Mouse (Mus musculus) thymus, adult 2 months (tissue): Measurements from ENCODE around the gene Plekhg2. TPM values are rescaled to one million over a fixed set of nuclear protein-coding genes. Genes with fewer than 3 reads are reported as not detected.
A peak's percentile ranks its signal among the peaks of the same experiment; 100 is the strongest.
"Not testable (repeated sequence)": the region's sequence is repeated elsewhere in the genome, so short reads cannot be mapped to it uniquely, and the experiment has no call there.

ENCODE experiments used
- DNase-seq: peaks from one replicate; pipeline ENCODE4 v3.0.0; 2021
- H3K27ac ChIP-seq: fragments of 200-500 bp; 2 replicates; pipeline ENCODE4 v1.5.1; 2012; ENCODE audit warnings: low read length, control low read depth; ENCODE audit not compliant: control insufficient read depth, insufficient read depth
- H3K27me3 ChIP-seq: fragments of 200-500 bp; 2 replicates; pipeline ENCODE4 v1.6.1; 2012; ENCODE audit warnings: mild to moderate bottlenecking, low read length, moderate library complexity, mixed read lengths; ENCODE audit not compliant: control insufficient read depth, insufficient read depth
- H3K36me3 ChIP-seq: fragments of 200-500 bp; 2 replicates; pipeline ENCODE4 v1.6.1; 2012; ENCODE audit warnings: mild to moderate bottlenecking, low read length, moderate library complexity; ENCODE audit not compliant: control insufficient read depth, insufficient read depth
- H3K4me1 ChIP-seq: fragments of 200-500 bp; replicated peaks from 2 replicates; pipeline ENCODE4 v1.6.1; 2012; ENCODE audit warnings: low read length; ENCODE audit not compliant: control insufficient read depth, insufficient read depth
- H3K4me3 ChIP-seq: fragments of 200-500 bp; 2 replicates; pipeline ENCODE4 v1.5.1; 2012; ENCODE audit warnings: mild to moderate bottlenecking, low read length, control low read depth, moderate library complexity; ENCODE audit not compliant: control insufficient read depth, insufficient read depth
- CTCF ChIP-seq: fragments of 200-500 bp; IDR thresholded peaks from 2 replicates; pipeline ENCODE4 v1.5.1; 2012; ENCODE audit warnings: mild to moderate bottlenecking, control low read depth, low read length, moderate library complexity, borderline replicate concordance; ENCODE audit not compliant: control insufficient read depth, poor library complexity, insufficient read depth; ENCODE audit errors: extremely low read depth
- POLR2A ChIP-seq: fragments of 200-500 bp; IDR thresholded peaks from 2 replicates; pipeline ENCODE4 v1.6.1; 2012; ENCODE audit warnings: mild to moderate bottlenecking, low read length, control low read depth, moderate library complexity; ENCODE audit not compliant: control insufficient read depth, poor library complexity, insufficient read depth; ENCODE audit errors: extremely low read depth
- WGBS: fragments of 180-500 bp; shearing (Covaris S2); methylation state at CpG from one replicate; pipeline ENCODE4 v1.1.7; 2018; 5-methylcytosine and 5-hydroxymethylcytosine counted together
- polyA plus RNA-seq: library from polyadenylated mRNA; depleted of rRNA; stranded (reverse); fragments of >200 nt; gene quantifications from 2 replicates; pipeline ENCODE4 v1.2.3, GENCODE M21; 2012

Gene Plekhg2
- polyA plus RNA-seq, 1 experiment, result 187 TPM

DNA sequence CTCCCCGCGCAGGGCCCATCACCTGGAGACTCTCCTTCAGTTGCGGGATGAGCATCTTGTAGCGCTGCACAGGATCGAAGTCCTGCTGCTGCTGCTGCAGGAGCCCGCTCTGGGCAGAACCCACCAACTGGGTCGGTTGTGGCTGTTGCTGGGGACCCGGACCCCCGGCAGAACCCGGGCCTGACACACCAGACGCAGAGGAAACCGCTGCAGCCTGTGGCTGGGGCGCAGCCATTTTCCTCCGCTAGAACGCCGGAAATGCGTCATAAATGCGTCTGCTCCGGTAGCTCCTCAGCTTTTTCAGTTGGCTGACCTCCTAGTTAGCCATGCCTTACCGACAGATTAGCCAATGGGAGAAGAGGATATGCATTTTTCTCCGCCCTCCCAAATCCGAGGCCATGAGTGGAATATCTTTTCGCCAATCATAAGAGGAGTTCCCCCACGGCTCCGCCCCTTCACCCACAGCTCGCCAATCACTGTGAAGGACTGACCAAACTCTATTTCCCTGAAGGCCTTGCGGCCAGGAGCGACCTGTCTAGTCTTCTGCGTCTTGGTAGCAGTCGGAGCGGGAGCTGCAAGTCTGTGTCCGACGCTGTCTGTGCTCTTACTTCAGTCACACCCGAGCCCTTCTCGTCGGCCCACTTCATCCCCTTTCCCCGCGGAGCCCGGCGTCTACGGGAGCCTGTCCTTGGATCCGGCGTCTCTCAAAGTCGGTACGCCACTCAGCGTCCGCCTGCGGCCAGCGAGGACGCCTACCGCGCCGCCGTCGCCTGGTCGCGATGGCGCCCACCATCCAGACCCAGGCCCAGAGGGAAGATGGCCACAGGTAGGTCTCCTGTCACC, 20.3 kb upstream of the Plekhg2 start, which contains the start of the genes Med29 and Paf1:
TSS of gene Med29 (minus strand) at position 280 of the 843 bp plus-strand sequence.
TSS of gene Paf1 (plus strand) at position 523 of the 843 bp plus-strand sequence.
- Histone ChIP-seq H3K36me3 (peaks cover 22% of the 10 kb centered on the region; the same call in 1 of the 2 replicates), H3K4me3 (peak within 1 kb of the TSS; percentile 70), H3K27me3 (no peaks in the 10 kb centered on the region), H3K4me1 (peaks cover 12% of the 10 kb centered on the region), H3K27ac (no peak within 1 kb of the TSS)
- DNase-seq, result peak; percentile 95
- WGBS, result under 1% methylated on average over 58 of the region's 58 CpGs
- TF ChIP-seq CTCF (no peak), POLR2A (peak; percentile 69; the same call in 1 of the 2 replicates)

DNA sequence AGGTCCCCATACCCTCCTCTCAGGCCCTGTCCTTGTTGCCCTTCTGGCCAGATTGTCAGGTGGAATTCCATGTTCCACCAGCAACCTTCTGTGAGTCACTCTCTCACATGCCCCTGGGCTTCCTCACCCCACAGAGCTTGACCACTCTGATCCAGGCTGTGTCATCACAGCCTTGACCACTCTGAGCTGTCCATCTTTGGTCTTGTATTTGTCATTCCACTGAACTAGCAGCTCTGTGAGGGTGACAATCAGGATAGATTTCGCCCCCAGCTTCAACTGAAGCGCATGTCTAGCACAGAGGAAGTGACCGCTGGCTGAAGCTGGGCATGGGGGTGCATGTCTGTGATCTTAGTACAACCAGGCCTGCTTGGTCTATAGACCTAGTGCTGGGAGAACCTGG, 17.9 kb upstream of the Plekhg2 start:
- no peak for DNase-seq
- Histone ChIP-seq H3K27ac (no peak overlapping the region), H3K4me1 (peaks cover 23% of the 10 kb centered on the region), H3K27me3 (no peaks in the 10 kb centered on the region), H3K36me3 (peaks cover 6% of the 10 kb centered on the region; the same call in 1 of the 2 replicates), H3K4me3 (no peak overlapping the region)
- WGBS, result 100% methylated on average over 3 of the region's 3 CpGs
- TF ChIP-seq POLR2A (no peak), CTCF (no peak)

DNA sequence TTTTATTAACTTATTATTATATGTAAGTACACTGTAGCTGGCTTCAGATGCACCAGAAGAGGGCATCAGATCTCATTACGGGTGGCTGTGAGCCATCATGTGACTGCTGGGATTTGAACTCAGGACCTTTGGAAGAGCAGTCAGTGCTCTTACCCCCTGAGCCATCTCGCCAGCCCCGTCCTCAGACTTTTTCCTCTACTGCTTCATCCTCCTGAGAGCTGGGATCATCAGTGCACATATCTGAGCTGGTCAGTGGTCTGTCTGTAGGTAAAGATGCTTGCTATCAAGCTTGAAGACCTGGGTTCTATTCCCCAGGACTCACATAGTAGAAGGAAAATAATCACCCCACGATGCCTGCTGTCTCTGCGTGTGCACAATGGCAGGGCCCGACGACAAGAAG, 15.0 kb upstream of the Plekhg2 start:
- 94% methylated on average over 7 of the region's 7 CpGs for WGBS
- H3K4me3 ChIP-seq, result not testable (repeated sequence)

DNA sequence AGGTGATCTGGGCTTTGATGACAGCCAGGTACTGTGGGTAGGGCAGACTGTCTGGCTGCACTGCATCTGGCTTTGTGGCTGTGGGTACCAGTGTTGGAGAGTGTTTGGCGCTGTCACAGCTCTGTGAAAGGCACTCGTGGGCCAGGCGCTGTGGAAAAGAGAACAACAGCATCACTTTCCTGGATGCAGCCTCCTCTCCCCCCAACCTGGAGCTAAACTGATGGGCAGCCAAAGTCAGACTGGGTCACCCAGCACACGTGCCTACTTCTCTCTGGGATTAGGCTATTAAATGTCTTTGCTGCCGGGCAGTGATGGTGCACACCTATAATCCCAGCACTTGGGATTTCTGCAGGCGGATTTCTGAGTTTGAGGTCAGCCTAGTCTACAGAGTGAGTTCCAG, 14.5 kb upstream of the Plekhg2 start:
- H3K27ac ChIP-seq, H3K4me3 ChIP-seq, H3K27me3 ChIP-seq, H3K36me3 ChIP-seq: not testable (repeated sequence)
- peaks cover 43% of the 10 kb centered on the region for H3K4me1 ChIP-seq
- 79% methylated on average over 6 of the region's 6 CpGs for WGBS
- peak; percentile 11 for DNase-seq

More for the DNA sequence above, 15.0 kb upstream of the Plekhg2 start:
- peaks cover 42% of the 10 kb centered on the region for H3K4me1 ChIP-seq
- not testable (repeated sequence) for DNase-seq, H3K27me3 ChIP-seq, H3K36me3 ChIP-seq, H3K27ac ChIP-seq

DNA sequence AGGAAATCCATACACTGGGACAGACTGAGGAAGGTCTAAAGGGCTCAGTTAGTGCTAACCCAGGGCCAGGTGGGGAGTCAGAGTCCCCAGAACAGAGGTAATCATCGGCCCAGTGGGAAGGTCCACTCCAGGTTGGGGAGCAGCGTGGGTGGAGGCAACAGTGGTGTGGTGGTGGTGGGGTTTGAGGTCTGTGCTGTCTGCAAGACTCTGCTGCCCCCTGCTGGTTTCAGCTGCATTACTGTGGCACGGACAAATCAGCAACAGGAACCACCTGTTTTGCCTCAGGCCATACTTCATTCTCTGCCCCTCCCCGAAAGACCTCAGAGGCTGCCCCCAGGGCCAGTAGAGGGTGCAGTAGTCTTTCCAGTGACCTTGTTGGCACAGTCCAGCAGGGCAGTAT, 14.1 kb upstream of the Plekhg2 start:
- peak; percentile 89 for TF ChIP-seq CTCF
- TF ChIP-seq POLR2A, result no peak
- Histone ChIP-seq H3K36me3 (peaks cover 6% of the 10 kb centered on the region; the same call in 1 of the 2 replicates), H3K4me3 (no peak overlapping the region)

DNA sequence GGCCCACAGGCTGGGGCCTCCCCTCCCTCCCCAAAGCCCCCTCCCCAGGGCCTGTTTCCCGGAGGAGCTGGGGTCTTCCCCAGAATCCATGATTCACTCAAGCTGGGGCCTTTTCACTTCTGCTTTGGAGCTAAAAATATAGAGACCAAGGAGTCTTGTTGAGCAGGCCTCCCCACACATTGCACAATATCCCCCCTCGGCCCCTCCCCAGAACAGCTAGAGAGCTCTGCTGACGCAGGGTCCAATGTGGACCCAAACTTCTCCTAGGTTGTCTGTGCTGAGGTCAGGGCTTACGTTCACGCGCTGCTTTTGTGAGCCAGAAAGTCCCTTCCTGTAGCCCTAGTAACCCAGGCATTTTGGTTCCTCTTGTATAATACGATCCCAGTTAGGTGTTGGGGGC, 13.6 kb upstream of the Plekhg2 start:
- Histone ChIP-seq H3K4me3 (no peak overlapping the region), H3K4me1 (peaks cover 48% of the 10 kb centered on the region), H3K36me3 (peaks cover 6% of the 10 kb centered on the region; the same call in 1 of the 2 replicates), H3K27me3 (no peaks in the 10 kb centered on the region), H3K27ac (peak overlapping the region; percentile 98)
- WGBS, result 66% methylated on average over 7 of the region's 7 CpGs
- peak; percentile 26 for DNase-seq
- TF ChIP-seq POLR2A, result no peak
- TF ChIP-seq CTCF, result no peak

More for the DNA sequence above, 14.1 kb upstream of the Plekhg2 start:
- Histone ChIP-seq H3K27ac (peak overlapping the region; percentile 98), H3K27me3 (no peaks in the 10 kb centered on the region), H3K4me1 (peaks cover 44% of the 10 kb centered on the region)
- peak; percentile 89 for DNase-seq
- 3% methylated on average over 4 of the region's 4 CpGs for WGBS

DNA sequence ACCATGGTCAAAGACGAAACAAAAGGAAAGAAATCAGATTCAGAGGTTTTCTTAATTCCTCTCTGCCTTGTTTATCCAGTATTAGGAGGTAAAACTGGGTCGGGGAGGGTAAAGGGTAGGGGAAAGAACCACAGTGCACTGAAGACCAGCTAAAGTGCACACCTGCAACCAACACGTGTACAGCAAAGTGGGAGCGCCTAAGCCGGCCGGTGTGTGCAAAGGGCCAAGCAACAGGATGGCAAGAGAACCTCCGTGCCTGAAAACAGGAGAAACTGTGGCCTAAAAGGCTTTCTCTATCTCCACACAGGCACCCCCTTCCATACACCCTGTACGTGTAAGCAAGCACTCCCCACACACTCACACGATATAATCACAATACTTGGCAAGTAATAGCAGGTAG, 12.8 kb upstream of the Plekhg2 start:
- Histone ChIP-seq H3K4me1 (peaks cover 56% of the 10 kb centered on the region), H3K27ac (peak overlapping the region; percentile 98), H3K36me3 (peaks cover 1% of the 10 kb centered on the region; the same call in 1 of the 2 replicates), H3K27me3 (no peaks in the 10 kb centered on the region), H3K4me3 (no peak overlapping the region)
- WGBS, result 45% methylated on average over 9 of the region's 9 CpGs
- peak; percentile 33 for DNase-seq
- TF ChIP-seq POLR2A (no peak), CTCF (no peak)
